Mouse (Mus musculus) neural tube, embryonic 15.5 days (tissue): ENCODE measurements around the gene Fbxo34. TPM values are rescaled to one million over a fixed set of nuclear protein-coding genes. Genes with fewer than 3 reads are reported as not detected.
A peak's percentile ranks its signal among the peaks of the same experiment; 100 is the strongest.

ENCODE experiments used
- ATAC-seq: fragments of 200-750 bp; cut with Nextera tagmentation; 2 replicates; pipeline ENCODE4 v1.8.0; 2017; ENCODE audit warnings: mild to moderate bottlenecking, moderate TSS enrichment, moderate library complexity; ENCODE audit not compliant: low FRiP score
- H3K27ac ChIP-seq: fragments of 300-500 bp; sonication (generic); replicated peaks from 2 replicates; pipeline ENCODE4 v1.5.1; 2015; ENCODE audit warnings: mild to moderate bottlenecking, inconsistent platforms
- H3K27me3 ChIP-seq: fragments of 300-500 bp; sonication (generic); replicated peaks from 2 replicates; pipeline ENCODE4 v1.6.1; 2015; ENCODE audit warnings: inconsistent platforms
- H3K36me3 ChIP-seq: fragments of 300-500 bp; sonication (generic); 2 replicates; pipeline ENCODE4 v1.6.1; 2015; ENCODE audit warnings: inconsistent platforms
- H3K4me1 ChIP-seq: fragments of 300-500 bp; sonication (generic); 2 replicates; pipeline ENCODE4 v1.6.1; 2015; ENCODE audit warnings: inconsistent platforms
- H3K4me2 ChIP-seq: fragments of 300-500 bp; sonication (generic); 2 replicates; pipeline ENCODE4 v1.6.1; 2015; ENCODE audit warnings: inconsistent platforms, mild to moderate bottlenecking, moderate library complexity
- H3K4me3 ChIP-seq: fragments of 300-500 bp; sonication (generic); replicated peaks from 2 replicates; pipeline ENCODE4 v1.5.1; 2015; ENCODE audit warnings: mild to moderate bottlenecking, inconsistent platforms
- H3K9ac ChIP-seq: fragments of 300-500 bp; sonication (generic); replicated peaks from 2 replicates; pipeline ENCODE4 v1.6.1; 2015; ENCODE audit warnings: mild to moderate bottlenecking, inconsistent platforms
- H3K9me3 ChIP-seq: fragments of 300-500 bp; sonication (generic); replicated peaks from 2 replicates; pipeline ENCODE4 v1.6.1; 2016; ENCODE audit warnings: inconsistent platforms
- WGBS: fragments of 180-500 bp; shearing (Covaris S2); methylation state at CpG from one replicate; pipeline ENCODE4 v1.1.7; 2015; ENCODE audit warnings: mixed read lengths; 5-methylcytosine and 5-hydroxymethylcytosine counted together
- polyA plus RNA-seq: library from polyadenylated mRNA; unstranded; fragments of >200 nt; fragmentation: Nextera tagmentation; extraction: Ambion mirVana; gene quantifications from 2 replicates; pipeline ENCODE4 v1.2.1, GENCODE M21; 2015

The Fbxo34 gene
- polyA plus RNA-seq, 1 experiment from 2014 or later, result 30.9 TPM

DNA sequence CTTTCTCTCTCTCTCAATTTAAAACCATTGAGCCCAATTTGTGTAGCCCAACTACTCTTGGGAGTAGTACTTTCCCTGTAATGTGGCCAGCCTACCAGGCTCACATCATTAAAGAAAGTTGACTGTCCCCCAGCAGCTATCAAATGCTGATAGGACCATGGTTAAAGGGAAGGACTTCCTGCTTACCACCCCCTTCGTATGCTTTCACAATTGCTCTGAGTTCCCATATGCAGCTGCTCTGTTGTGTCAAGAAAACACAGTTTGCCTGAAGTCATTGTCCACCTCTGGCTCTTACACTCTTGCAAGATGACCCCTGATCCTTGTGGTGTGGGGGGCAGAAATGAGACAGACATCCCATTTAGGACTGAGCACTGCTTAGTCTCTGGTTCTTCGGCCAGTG is 5.3 kb upstream of the Fbxo34 start:
- H3K27ac ChIP-seq, result no peak overlapping the region
- no peak overlapping the region for H3K4me3 ChIP-seq
- no peak for ATAC-seq
- no peaks in the 10 kb centered on the region for H3K9me3 ChIP-seq
- 68% methylated on average over 2 of the region's 2 CpGs for WGBS
- H3K4me2 ChIP-seq, result no peak overlapping the region
- no peak overlapping the region for H3K9ac ChIP-seq
- no peaks in the 10 kb centered on the region for H3K27me3 ChIP-seq
- H3K4me1 ChIP-seq, result no peaks in the 10 kb centered on the region
- H3K36me3 ChIP-seq, result no peaks in the 10 kb centered on the region

DNA sequence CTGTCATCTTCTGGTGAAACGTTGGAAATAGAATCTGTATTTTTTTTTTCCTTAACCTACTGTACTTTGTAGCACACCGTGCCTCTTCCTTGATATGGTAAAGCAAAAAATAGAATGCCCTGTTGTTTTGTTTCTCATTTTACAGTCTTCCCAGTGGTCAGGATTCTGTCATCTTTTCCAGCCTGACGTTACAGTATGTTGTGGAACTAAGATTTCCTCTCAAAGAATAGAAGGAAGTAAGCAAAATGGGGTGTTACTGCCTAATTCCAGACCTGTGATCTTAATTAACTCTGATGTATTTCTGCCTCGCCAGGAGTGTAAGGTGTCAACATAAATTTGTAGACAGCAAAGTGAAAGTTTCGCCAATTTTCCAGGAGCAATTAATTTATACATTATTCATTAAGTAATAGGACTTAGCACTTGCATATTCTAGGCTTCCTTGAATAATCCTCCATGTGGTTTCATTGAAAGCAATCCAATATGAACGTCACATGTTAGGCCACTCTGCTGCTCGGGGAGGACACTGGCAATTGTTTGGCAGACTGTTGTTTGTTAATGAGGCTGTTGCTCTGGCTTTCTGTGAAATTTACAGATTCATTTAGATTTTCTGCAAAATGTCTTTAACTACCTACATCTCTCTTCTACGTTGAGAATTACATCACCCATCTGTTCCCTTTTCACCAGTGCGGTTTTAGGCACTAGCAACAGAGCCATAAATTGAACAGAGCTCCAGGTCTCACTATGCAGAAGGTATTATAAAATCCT is 4.7 kb upstream of the Fbxo34 start:
- Histone ChIP-seq H3K4me3 (no peak overlapping the region), H3K9me3 (no peaks in the 10 kb centered on the region), H3K27me3 (no peaks in the 10 kb centered on the region), H3K4me2 (no peak overlapping the region), H3K4me1 (no peaks in the 10 kb centered on the region), H3K36me3 (no peaks in the 10 kb centered on the region), H3K9ac (no peak overlapping the region), H3K27ac (no peak overlapping the region)
- WGBS, result 68% methylated on average over 9 of the region's 9 CpGs
- ATAC-seq, result no peak; the same call in 1 of the 2 replicates

DNA sequence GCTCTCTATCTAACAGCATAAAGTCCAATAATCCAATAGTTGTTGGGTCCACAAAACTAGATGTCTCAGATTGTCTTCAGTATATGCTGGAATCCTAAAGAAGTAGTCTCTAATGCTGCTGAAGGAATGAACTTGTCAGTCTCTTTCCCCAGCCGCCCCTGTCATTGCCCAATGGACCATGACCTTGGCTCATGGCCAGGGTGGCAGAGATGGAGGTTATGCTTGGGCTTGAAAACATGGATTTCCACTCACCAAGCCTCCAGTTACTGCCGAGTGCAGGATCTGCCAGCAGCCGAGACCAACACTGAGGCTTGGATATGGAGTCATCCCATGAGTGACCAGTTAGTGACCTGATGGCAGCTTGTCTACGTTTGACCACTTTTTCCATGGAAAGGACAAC is 9.3 kb downstream of the Fbxo34 start:
- Histone ChIP-seq H3K27me3 (no peaks in the 10 kb centered on the region), H3K27ac (no peak overlapping the region), H3K9ac (no peak overlapping the region), H3K4me2 (no peak overlapping the region), H3K4me1 (no peaks in the 10 kb centered on the region), H3K9me3 (no peaks in the 10 kb centered on the region), H3K36me3 (no peaks in the 10 kb centered on the region), H3K4me3 (no peak overlapping the region)
- no peak for ATAC-seq
- 86% methylated on average over 4 of the region's 4 CpGs for WGBS

DNA sequence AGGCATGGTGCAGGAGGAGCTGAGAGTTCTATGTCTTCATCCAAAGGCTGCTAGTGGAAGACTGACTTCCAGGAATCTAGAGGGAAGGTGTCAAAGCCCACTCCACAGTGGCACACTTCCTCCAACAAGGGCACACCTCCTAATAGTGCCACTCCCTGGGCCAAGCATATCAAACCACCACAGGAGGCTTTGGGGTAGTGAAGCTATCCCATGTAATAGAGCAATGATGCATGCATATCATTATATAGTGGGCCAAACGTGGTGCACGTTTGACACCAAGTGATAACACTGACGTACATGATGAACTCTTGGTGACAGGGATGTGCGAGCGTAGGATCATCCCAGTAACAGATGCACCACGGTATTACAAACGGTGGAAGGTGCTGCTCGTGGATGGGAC is 11.8 kb downstream of the Fbxo34 start:
- H3K4me2 ChIP-seq, result no peak overlapping the region
- H3K27me3 ChIP-seq, result no peaks in the 10 kb centered on the region
- no peak overlapping the region for H3K9ac ChIP-seq
- H3K27ac ChIP-seq, result no peak overlapping the region
- no peaks in the 10 kb centered on the region for H3K36me3 ChIP-seq
- no peaks in the 10 kb centered on the region for H3K4me1 ChIP-seq
- ATAC-seq, result no peak
- H3K4me3 ChIP-seq, result no peak overlapping the region
- H3K9me3 ChIP-seq, result no peaks in the 10 kb centered on the region
- 91% methylated on average over 8 of the region's 8 CpGs for WGBS

DNA sequence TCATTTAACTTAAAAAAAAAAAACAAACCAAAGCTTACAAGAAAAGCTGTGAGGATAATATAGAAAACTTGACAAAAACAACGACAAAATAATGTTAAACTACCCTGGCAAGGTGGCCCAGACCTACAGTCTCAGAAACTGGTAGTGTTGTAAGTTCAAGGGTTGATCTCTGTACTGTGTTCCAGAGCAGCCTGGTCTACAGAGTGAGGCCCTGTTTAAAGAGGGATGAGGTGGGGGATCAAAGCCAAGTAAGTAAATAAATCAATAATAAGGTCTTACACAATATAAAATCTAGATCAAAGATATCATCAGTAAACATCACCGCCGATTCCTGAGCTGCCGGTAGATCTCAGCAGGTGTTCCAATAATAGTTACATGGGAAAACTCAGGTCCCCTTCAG is 12.2 kb downstream of the Fbxo34 start:
- H3K27me3 ChIP-seq, result no peaks in the 10 kb centered on the region
- ATAC-seq, result no peak
- no peaks in the 10 kb centered on the region for H3K9me3 ChIP-seq
- no peaks in the 10 kb centered on the region for H3K36me3 ChIP-seq
- no peak overlapping the region for H3K4me2 ChIP-seq
- H3K9ac ChIP-seq, result no peak overlapping the region
- no peaks in the 10 kb centered on the region for H3K4me1 ChIP-seq
- H3K27ac ChIP-seq, result no peak overlapping the region
- 91% methylated on average over 4 of the region's 4 CpGs for WGBS
- no peak overlapping the region for H3K4me3 ChIP-seq

DNA sequence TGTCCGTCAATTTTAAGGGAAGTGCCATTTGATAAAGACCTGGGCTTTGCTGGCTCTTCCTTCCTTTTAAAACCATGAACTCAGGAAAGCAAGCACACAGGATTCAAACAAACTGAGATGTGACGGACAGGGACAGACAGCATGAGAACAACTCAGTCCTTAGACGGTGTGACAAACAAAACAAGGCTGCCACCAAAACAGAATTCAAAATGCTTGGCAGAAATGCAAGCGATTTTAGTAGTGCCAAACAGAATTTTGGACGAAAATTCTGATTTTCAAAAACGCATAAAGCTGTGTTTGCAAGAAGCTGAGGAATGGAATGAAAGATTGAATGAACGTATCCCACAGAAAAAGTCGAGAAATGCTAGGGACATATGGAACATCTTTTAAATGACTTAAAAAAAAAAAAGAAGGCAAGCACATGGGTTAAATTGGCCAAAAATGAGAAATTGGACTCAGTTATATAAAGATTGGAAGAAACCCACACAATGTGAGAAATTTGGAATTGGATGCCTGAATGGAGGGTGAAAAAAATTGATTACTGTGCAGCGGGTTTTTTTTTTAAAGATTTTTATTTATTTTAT is 12.7 kb downstream of the Fbxo34 start:
- Histone ChIP-seq H3K27me3 (no peaks in the 10 kb centered on the region), H3K36me3 (no peaks in the 10 kb centered on the region)

DNA sequence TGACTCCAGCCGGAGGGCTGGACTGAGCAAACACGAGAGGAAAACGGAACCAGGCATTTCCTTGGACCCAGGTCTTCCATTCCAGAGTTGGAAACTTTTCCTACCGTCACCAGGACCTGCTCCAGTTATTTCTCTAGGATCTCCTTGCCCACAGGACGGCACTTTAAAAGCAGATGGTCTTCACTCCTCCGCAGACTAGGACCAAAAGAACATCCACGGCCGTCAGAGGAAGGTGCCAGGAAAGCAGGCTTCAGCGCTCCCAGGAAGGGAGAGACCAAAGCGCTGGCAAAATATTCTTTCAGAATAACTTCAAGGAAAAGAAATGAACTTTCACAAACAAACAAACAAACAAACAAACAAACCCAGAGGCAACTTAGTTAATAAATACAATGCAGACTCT is 14.2 kb downstream of the Fbxo34 start:
- no peaks in the 10 kb centered on the region for H3K27me3 ChIP-seq
- H3K4me1 ChIP-seq, result no peaks in the 10 kb centered on the region
- no peak for ATAC-seq
- no peaks in the 10 kb centered on the region for H3K9me3 ChIP-seq
- H3K9ac ChIP-seq, result no peak overlapping the region
- no peak overlapping the region for H3K4me2 ChIP-seq
- no peaks in the 10 kb centered on the region for H3K36me3 ChIP-seq
- WGBS, result 87% methylated on average over 10 of the region's 10 CpGs
- H3K27ac ChIP-seq, result no peak overlapping the region
- no peak overlapping the region for H3K4me3 ChIP-seq

More for the DNA sequence above, 12.7 kb downstream of the Fbxo34 start:
- Histone ChIP-seq H3K4me1 (no peaks in the 10 kb centered on the region), H3K27ac (no peak overlapping the region), H3K4me3 (no peak overlapping the region), H3K9me3 (no peaks in the 10 kb centered on the region), H3K9ac (no peak overlapping the region), H3K4me2 (no peak overlapping the region)
- WGBS, result 86% methylated on average over 9 of the region's 9 CpGs
- no peak for ATAC-seq

DNA sequence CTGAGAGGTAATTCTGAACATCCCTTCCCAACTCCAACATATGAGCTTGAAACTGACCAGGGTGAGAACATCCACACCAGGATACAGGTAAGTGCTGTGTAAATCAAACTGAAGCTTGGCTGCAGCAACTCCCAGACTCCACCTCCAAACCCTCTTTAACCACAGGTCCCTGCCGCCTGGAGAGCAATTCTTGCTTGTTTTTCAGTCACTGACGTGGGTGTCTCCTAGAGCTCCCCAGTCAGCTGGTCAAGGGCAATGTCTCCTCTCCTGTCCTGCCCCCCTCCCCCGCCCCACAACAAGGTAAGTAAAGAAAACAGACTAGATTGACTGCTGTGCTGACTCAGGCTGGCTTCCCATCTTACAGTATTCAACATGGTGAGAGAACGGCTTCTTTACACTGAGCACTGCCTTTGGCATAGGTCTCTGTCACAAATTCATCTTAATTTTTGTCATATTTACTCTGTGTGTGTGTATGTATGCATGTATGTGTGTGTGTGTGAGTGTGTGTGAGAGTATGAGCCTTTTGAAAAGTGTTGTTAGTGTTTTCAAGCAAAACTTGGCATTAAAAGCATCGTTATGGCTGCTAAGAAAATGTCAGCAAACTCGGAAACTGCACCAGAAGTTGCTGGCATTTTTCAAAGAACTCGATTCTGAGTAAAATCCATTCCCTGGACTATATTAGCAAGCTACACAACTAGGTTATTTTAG is 15.4 kb downstream of the Fbxo34 start:
- no peak for ATAC-seq

DNA sequence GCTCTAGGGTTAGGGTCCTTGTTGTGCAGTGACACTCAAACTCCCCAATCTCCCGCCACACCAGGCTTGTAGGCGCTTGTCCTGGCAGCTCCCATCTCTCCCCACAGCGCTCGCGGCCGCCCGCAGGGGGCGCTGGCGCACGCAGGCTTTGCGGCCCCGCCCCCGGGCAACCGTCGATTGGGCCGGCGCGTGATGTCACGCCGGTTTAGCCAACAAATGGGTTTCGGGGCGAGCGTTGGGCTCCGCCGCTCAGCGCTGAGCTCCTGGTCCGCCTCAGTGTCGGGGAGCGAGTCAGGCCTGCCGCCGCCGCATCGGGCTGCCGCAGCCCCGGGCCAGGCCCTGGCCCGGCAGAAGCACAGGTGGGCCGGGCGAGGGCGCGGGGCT is 22.1 kb downstream of the Fbxo34 start:
- Histone ChIP-seq H3K27me3 (no peaks in the 10 kb centered on the region), H3K4me3 (peak overlapping the region; percentile 98), H3K4me1 (peaks cover 15% of the 10 kb centered on the region), H3K9me3 (no peaks in the 10 kb centered on the region), H3K27ac (peak overlapping the region; percentile 91), H3K4me2 (peak overlapping the region; percentile 59), H3K9ac (peak overlapping the region; percentile 95), H3K36me3 (no peaks in the 10 kb centered on the region)
- 0% methylated on average over 35 of the region's 40 CpGs for WGBS
- ATAC-seq, result peak; percentile 97

More for the DNA sequence above, 15.4 kb downstream of the Fbxo34 start:
- Histone ChIP-seq H3K9me3 (no peaks in the 10 kb centered on the region), H3K4me2 (no peak overlapping the region), H3K9ac (no peak overlapping the region), H3K4me3 (no peak overlapping the region), H3K27ac (no peak overlapping the region), H3K27me3 (no peaks in the 10 kb centered on the region), H3K36me3 (no peaks in the 10 kb centered on the region), H3K4me1 (no peaks in the 10 kb centered on the region)
- WGBS, result 58% methylated on average over 7 of the region's 7 CpGs

DNA sequence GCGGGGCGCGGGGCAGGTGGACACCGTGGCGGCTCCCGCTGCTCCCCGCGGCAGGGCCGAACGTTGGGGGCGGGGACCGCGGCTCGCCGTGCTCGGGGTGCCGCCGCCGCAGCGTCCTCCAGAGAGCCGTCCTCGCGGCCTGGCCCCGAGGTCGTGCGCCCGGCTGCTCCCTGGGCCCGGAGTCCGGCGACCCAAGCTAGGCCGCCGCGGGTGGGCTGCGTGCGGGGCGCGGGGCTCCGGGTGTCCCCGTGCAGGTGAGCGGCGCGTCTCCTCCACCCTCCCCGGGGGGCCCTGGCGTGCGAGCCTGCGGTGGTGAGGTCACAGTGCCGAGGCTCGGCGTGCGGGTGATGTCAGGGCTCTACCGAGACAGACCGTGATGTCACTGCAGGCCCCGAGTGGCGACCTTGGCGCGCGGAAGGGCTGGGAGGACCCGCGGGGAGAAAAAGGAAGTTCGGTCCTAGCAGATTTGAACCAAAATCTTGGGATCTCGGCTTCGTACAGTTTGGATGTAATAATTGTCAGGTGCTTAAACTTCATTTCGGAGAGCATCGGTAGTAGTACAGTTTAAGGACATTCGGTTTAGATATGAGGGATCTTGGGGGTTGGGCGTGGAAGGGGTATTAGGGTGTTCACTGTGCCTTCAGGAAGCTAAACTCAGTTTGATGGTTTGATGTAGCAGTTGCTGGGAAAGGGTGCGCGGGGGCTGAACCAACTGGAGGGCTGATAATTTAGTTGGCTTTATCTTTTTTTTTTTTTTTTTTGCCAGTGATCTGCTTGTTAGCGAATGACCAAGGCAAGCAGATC is 22.7 kb downstream of the Fbxo34 start:
- Histone ChIP-seq H3K36me3 (no peaks in the 10 kb centered on the region), H3K4me1 (peaks cover 15% of the 10 kb centered on the region), H3K4me3 (peak overlapping the region; percentile 98), H3K9me3 (no peaks in the 10 kb centered on the region), H3K9ac (peak overlapping the region; percentile 95), H3K4me2 (peak overlapping the region; percentile 59), H3K27me3 (no peaks in the 10 kb centered on the region), H3K27ac (peak overlapping the region; percentile 91)
- WGBS, result 1% methylated on average over 59 of the region's 69 CpGs
- peak; percentile 84 for ATAC-seq

DNA sequence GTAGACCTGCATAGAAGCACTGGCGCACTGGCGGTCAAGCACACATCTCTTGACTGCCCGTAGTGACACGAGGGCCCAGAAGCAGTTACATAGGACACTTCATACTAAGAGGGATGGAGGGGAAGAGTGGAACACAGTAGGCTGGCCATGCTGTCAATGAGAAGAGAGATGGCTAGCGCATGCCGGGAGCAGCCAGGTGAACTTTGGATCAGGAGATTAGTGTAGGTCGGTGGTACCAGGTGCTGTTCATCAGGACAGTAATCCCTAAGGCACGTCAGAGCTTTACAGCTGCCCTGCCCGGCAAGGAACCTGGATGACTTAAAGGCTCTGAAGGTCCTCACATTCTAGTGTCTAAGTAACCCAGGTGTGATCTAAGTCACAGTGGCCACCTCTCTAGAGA is 23.7 kb downstream of the Fbxo34 start:
- H3K9me3 ChIP-seq, result no peaks in the 10 kb centered on the region
- H3K27ac ChIP-seq, result no peak overlapping the region
- H3K9ac ChIP-seq, result 0 out of 2 replicates have a peak overlapping the region, but pooled peaks have one; percentile 95
- no peaks in the 10 kb centered on the region for H3K36me3 ChIP-seq
- no peaks in the 10 kb centered on the region for H3K27me3 ChIP-seq
- H3K4me3 ChIP-seq, result peak overlapping the region; percentile 98; the same call in 1 of the 2 replicates
- H3K4me1 ChIP-seq, result peaks cover 15% of the 10 kb centered on the region
- no peak for ATAC-seq
- 89% methylated on average over 9 of the region's 9 CpGs for WGBS
- H3K4me2 ChIP-seq, result peak overlapping the region; percentile 59
